Mouse (Mus musculus) heart, postnatal 14 days (tissue): Measurements from ENCODE around the gene Ccdc12. TPM values are rescaled to one million over a fixed set of nuclear protein-coding genes. Genes with fewer than 3 reads are reported as not detected.
A peak's percentile ranks its signal among the peaks of the same experiment; 100 is the strongest.

Experiments used
- DNase-seq, 2 experiments: peaks; one replicate each; pipeline ENCODE4 v3.0.0; 2021 to 2022
- intact Hi-C: fragments of 180-260 bp; cut with DNase I; formaldehyde crosslinking; loops from one replicate; pipeline ENCODE4 v1.15.1; 2025
- total RNA-seq, 2 experiments: library from RNA; stranded (reverse); gene quantifications; 2 replicates each; pipeline ENCODE4 v1.2.3; 2021

Gene Ccdc12
- total RNA-seq, 2 experiments from 2014 or later = 65.4 to 68.1 TPM

DNA sequence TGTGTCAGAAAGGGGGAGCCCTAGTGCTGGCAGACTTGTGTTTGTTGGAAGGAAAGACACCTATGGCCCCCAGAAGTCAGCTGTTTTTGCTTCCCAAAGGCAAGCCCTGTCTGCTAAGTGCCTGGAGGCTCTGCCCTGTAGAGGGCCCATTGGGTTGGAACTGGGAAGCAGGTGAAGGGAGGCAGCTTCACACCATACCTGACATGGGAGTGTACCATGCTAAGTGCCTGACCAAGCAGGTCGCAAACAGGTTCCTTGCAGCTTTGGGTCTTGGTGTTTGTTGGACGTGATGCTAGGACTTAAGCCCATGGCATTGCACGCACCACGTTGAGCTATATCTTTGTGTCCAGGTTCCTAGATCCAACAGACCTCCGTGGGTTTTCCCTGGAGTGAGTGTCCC is 40.1 kb downstream of the Ccdc12 start:
- no peak for DNase-seq
- intact Hi-C loops = no loop called here

DNA sequence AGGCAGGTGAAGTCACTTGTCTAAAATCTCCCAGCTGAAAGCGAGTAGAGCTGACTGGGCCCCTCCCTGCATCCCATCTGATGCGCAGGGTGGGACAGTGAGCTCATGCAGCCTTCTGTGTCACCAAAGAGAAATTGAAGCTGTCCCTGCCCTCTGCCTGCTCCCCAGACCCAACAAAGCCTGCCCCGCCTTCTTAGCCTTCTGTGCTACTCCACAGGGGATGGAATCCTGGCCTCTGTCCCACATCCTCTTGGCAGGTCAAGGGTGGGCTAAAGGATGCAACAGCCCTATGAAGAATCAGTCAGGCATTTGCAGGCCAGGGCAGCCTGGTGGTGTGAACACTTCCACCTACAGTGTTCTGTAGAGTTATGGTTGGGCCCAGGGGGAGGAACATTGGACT is 41.2 kb downstream of the Ccdc12 start:
- intact Hi-C loops = no loop called here
- peak in 1 of 2 experiments; percentile 61 for DNase-seq

DNA sequence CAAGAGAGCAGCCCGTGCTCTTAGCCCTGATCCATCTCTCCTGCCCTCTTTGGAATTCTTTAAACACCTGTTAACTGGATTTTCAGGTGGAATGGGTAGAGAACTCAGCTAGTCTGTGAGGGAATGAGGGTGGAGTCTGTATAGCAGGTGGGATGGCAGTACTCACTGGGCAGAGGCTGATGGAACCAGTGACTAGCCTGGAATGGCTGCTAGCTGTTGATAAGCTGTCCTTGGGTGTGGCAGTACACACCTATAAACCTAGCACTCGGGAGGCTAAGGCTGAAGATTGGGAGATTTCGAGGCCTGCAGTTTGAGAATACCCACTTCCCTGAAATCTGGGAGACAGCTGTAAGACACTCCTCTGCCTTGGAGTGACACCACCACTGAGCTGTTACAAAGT is 43.3 kb downstream of the Ccdc12 start:
- intact Hi-C loops = no loop called here
- DNase-seq = no peak

DNA sequence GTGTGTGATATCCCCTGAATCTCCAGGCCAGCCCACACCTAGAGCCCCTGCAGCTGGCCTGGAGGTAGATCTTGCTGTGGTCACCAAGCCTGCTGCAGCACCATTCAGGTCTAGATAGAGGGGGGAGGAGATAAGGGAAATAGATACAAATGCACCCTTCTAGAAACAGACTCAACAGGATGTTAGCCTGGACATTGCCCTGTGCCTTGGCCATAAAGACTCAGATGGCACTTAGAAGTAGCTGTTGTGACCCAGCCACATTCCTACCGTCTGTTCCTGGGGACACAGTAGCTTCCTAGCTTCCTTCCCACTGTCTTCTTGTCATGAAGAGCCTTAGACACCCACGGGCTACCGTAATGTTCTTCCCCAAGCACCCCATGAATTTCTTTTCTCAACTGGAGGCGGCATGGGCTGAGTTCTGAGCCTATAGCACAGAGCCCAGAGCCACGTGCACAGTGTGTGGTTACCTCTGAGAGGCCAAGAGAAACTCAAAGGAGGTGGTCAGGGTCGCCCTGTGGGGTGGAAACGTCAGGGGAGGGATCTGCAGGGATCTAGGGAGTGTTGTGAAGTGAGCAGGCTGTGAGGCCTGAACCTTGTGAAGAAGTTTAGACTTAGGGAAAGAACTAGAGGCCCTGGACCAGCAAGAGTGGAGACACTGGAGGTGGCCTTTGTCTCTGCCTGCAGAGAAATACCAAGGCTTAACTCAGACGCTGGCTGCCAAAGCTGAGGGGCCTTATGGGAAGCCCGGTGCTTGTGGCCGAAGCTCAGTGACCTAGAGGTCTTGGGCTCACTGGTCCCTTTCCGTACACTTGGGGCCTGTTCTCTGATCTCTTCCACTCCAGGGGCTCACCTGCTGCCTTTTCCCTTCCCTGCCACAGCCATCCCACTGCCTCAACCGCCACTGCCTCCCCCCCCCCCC is 45.1 kb downstream of the Ccdc12 start:
- DNase-seq = no peak
- intact Hi-C loops = no loop called here

DNA sequence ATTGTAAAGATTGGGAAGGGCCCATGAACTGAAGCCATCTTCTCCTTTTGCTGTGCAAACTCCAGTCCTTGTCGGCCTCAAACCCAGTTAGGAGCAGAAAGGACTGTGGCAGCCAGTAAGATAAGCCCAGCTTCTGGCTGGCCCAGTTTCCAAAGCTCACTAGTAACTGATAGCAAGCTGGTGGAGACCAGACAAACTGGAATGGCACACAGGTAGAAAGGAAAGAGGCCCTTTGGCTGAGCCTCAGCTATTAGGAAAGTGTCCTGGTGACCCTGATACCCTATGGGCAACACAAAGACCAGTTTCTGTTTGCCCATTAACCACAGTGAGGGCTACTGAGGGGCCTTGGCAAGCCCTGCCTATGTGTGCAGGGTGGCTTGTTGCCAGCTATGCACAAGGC is 46.5 kb downstream of the Ccdc12 start:
- intact Hi-C loops = no loop called here

DNA sequence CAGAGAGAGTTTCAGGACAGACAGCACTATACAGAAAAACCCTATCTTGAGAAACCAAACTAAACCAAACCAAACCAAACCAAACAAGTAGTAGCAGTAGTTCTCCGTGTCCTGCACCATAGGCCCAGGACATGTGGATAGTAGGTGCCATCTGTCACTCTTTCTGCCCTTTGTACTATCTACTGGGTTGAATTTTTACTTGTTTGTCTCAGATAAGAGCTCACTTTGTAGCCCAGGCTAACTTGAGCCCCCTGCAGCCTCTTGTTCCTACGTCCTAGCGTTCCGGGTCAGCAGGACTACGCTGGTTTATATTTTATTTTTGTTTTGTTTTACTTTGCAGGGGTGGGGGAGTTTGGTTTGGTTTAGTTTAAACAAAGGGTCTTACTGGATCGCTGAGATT is 47.6 kb downstream of the Ccdc12 start:
- no peak for DNase-seq
- intact Hi-C loops = loop anchor here (2.0 kb wide), 1 partner anchor 17 kb away; no protein-coding TSS in a partner anchor

More for the DNA sequence above, 46.5 kb downstream of the Ccdc12 start:
- no peak for DNase-seq

DNA sequence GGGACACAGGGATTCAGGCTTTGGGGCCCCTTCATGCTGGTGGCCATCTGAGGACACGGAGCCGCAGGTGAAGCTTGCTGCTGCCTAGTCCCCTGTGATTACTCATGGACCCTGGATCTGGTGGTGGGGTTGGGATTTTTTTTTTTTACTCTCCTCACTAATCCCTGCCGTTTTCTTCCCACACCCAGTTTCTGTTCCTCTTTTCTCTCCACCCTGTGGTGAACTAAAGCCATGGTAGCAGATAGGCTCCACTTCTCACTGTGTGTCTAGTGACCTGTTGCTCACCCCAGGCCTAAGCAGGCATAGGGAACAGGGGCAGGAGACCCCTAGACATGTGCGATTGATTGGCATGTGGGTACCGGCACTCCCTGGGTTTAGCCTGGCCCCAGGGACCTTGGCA is 50.5 kb downstream of the Ccdc12 start:
- intact Hi-C loops = loop anchor here (5.0 kb wide), 1 partner anchor 34 kb away; no protein-coding TSS in a partner anchor
- DNase-seq = no peak

DNA sequence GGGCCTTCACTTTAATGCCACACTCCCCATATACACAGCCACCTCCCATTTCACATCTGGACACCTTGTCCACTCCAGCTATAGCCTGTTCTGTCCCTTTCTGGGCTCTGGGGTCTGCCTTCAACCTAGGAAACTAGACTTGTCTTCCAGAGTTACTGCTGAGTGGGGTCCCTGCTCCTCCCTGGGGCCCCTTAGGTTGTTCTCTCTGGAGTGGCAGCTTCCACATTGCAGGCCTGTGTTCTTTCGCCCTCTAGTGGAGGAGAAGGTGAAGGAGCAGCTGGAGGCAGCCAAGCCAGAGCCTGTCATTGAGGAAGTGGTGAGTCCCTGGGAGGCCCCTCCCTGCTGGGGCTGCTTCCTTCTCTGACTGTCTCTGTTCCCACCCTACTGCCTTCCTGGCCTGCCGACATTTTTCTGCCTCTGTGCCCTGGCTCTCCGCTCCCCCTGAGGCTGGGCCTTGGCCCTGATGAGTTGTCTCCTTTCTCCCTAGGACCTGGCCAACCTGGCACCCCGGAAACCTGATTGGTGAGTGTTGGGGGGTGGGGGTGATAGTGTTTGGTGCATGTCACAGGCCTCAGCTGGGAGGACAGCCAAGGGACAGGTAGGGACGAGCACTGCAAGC is 53.4 kb downstream of the Ccdc12 start:
- intact Hi-C loops = loop anchor here (1.0 to 5.0 kb wide), 4 partner anchors 37 to 297 kb away; partner anchors contain the start of gene Setd2
- DNase-seq = peak; percentile 81 to 85

DNA sequence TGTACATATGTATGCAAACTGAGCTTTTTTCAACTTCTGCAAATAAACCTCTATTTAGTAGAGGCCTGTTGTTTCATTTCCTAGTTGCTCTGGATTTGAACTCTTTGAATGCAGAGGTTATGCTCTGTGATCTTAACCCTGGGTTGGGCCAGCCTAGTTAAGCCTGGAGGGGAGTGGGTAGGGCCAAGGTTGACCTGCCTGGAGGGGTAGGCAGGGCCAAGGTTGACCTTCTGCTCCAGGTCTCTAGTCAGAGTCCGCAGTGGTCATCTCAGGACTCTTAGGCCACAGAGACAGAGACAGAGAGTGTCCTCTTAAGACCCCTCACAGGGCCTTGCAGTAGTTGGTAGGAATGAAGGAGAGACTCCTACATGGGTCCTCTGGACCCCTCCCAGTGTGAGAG is 55.2 kb downstream of the Ccdc12 start:
- DNase-seq = no peak

DNA sequence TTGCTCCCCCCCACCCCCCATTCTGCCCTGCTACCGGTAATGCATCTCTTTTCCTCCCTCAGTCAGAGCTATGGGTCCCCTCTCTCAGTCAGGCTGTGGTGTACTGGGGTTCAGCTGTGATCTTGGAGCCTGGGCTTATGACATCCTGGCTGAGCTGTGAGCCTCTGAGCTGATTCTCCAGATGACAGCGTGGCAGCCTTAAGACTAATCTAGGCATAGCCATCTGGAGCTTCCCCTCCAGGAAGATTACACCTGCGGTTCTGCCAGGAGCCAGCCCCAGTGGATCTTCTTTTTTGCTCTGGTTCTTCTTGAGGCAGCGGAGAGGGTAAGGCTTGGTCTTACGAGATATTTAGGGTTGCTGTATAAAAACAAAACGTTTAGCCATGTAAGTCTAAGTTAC is 55.7 kb downstream of the Ccdc12 start:
- DNase-seq = no peak
- intact Hi-C loops = loop anchor here (5.0 kb wide), 2 partner anchors 180 to 300 kb away; partner anchors contain the start of gene Setd2

More for the DNA sequence above, 55.2 kb downstream of the Ccdc12 start:
- intact Hi-C loops = loop anchor here (5.0 kb wide), 2 partner anchors 179 to 299 kb away; partner anchors contain the start of gene Setd2

DNA sequence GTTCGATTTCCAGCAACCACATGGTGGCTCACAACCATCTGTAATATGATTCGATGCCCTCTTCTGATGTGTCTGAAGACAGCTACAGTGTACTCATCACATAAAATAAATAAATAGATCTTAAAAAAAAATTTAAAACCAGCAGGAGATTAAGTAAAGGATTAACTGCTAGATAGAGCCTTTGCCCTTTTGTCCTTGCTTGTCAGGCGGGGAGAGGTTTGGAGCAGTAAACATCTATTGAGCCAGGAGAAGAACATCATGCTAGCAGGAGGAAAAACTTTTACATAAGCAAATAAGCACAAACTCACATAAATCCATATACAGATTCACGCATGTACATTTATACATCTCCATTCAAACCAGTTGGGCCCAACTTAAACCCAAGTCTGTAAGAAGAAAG is 56.2 kb downstream of the Ccdc12 start:
- intact Hi-C loops = loop anchor here (5.0 kb wide), 2 partner anchors 180 to 300 kb away; partner anchors contain the start of gene Setd2
- DNase-seq = no peak

DNA sequence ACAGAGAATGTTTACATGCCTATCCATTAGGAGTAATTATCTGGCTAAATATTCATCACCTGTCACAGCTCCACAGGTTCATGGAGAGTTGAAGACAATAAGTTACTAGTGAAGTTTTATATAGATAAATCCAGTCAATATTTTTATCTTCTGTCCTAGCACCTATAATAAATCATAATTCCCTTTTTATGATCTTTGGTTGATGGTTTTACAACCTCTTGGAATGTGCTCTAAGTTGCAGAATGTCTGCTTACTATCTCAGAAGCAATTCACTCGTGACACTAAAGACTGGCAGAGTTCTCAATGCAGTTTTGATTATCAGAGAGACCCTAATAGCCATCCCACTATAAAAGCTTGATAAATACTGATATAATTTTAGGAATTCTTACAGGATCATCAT is 57.1 kb downstream of the Ccdc12 start:
- intact Hi-C loops = loop anchor here (5.0 kb wide), 2 partner anchors 181 to 301 kb away; partner anchors contain the start of gene Setd2
- DNase-seq = no peak

DNA sequence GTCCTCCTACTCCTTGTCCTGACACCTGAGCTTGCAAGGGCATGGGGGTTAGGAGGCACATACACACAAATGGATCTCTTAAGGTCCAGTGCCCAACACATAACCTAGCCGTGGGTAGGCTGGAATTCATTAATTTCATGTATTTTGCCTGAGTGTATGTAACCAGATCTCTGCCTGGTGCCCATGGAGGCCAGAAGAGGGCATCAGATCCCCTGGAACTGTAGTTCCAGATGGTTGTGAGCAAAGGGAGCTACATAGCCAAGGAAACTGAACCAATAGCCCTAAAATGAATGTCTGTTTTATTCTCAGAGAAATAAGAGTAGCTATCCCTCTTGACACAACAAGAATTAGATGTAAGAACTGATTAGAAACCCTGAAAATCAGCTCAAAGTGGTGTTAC is 59.1 kb downstream of the Ccdc12 start:
- intact Hi-C loops = loop anchor here (5.0 kb wide), 1 partner anchor 268 kb away; no protein-coding TSS in a partner anchor

DNA sequence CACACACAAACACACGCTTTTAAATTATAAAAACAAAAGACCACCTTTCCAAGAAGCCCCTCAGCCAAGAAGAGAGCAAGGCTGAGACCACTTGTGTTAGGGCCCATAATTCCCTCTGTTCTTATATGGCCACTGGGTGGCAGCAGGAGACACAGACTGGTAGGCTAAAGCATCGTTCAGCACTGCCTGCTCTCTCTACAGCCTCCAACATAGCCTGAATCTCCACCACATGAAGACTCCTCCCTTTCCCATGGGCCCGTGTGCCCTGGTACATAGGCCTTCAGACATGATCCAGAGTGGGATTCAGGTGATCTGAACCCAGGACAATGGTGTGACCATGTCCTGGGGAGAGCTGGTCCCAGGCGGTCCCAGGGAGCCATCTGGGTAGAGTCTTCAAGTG is 60.5 kb downstream of the Ccdc12 start:
- peak; percentile 64 to 75 for DNase-seq
- intact Hi-C loops = loop anchor here (1.0 to 5.0 kb wide), 3 partner anchors 65 to 269 kb away; no protein-coding TSS in a partner anchor

More for the DNA sequence above, 59.1 kb downstream of the Ccdc12 start:
- no peak for DNase-seq

DNA sequence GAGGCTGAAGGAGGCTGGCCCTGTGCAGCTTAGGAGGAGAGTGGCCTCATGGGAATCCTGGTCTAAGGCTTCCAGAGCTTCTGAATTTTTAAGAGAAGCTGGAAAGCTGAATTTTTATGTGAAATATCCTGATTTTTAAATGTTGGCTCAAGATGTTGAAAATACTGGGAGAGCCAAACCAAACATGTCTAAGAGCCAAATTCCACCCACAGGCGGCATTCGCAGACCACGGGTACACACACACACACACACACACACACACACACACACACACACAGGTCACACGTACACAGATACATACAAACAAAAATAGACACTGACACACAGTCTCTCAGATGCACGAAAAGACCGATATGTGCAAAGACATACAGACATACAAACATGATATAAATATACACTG is 61.8 kb downstream of the Ccdc12 start:
- DNase-seq = no peak
- intact Hi-C loops = loop anchor here (5.0 kb wide), 1 partner anchor 271 kb away; no protein-coding TSS in a partner anchor

DNA sequence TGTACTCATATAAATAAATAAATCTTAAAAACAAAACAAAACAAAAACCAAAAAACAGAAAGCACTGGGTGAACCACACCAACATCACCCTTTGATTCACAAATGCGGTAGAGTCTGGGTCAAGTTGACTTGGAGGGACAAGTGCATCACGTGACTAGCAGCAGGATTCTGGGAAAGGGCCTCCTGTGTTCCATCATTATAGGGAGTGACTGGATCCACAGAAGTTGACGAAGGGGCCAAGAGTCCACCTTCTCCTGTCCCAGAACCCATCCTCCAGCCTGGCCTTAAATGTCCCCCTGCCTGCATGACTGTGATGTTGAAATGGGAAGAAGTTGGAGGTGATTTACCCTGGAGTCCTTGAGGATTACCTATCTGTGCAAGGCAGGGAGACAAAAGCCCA is 62.5 kb downstream of the Ccdc12 start:
- intact Hi-C loops = loop anchor here (5.0 kb wide), 1 partner anchor 272 kb away; no protein-coding TSS in a partner anchor
- no peak for DNase-seq

DNA sequence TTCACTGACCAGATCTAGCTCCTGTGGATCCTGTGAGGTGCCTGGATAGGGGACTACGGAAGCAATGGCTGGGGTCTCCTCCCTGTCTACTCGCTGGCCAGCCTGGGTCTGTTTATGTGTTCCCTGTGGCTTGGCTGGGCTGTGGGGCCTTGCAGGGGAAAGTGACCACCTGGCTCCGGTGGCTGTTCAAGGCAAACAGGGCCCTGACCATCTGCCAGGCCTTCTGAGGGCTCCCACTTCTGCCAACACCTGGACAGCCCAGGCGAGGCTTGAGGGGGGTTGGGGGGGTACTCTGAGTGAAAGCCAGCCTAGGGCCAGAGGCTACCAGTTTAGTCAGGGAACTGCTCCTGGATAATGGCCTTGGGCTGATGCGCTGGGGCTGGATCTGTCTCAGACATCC is 63.7 kb downstream of the Ccdc12 start:
- intact Hi-C loops = loop anchor here (5.0 kb wide), 1 partner anchor 273 kb away; no protein-coding TSS in a partner anchor
- no peak for DNase-seq

DNA sequence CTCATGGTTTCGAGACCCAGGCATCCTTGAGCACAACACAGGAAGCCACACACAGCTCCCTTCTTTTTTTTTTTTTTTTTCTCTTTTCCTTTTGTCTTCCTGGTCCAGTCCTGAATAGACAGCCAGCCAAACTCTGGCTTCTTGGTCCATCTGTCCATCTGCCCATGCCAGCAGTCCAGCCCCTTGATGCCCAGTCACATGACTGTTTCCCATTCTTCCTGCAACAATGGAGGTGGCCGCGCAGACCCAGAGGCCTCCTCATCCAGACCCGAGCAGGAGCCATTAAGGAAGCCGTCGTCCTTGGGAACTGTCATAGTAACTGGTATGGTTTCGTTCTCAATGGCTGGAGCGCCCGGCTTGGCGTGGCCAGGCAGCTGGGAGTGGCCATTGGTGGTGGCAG is 65.8 kb downstream of the Ccdc12 start:
- no peak for DNase-seq
- intact Hi-C loops = loop anchor here (2.0 kb wide), 1 partner anchor 37 kb away; no protein-coding TSS in a partner anchor

DNA sequence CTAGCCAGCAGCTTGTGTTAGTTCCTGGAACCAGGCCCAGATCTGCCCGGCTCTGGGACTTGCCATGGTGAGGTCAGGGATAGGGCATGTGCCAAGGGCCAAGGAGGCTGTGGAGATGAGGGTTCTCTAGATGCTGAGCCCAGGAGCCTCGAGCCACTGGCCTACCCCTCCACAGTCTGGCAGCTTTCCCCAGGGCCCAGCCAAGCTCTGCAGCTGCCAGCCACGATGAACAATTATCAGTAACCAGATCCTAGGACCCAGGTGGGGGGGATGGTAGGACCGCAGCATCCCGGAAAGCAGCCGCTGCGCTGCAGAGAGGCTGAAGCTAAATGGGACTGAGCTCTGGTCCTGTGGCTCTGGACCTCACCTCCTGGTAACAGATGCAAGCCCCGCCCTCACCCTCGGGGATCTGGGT is 69.4 kb downstream of the Ccdc12 start:
- intact Hi-C loops = loop anchor here (5.0 kb wide), 1 partner anchor 227 kb away; the partner anchor contains the start of gene Lrrc2
- DNase-seq = peak; percentile 45 to 64

DNA sequence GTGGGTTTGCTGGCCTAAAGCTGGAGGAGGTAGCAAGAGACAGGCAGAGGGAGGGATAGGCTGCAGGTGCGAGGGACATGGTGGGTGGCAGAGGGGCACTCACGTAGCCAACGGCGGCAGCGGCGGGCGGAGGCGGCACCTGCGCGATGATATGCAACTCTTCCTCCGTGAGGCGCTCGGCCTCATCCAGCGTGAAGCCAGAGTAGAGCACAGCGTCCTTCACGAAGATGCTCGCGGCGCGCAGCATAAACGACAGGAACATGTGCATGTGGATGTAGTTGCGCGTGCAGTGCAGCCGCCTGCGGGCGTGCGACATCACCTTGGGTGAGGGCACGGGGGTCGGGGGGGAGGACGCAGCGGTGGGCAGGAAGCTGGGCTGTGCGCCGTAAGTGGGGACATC is 70.6 kb downstream of the Ccdc12 start:
- intact Hi-C loops = loop anchor here (5.0 kb wide), 1 partner anchor 225 kb away; the partner anchor contains the start of gene Lrrc2
- no peak for DNase-seq
